In genomic region chr17:36826002-36826401, GRCm38 (mm10) we compare ENCODE assay signal across 8 mouse cellular contexts. TPM values are rescaled to one million over a fixed set of nuclear protein-coding genes. Genes with fewer than 3 reads are reported as not detected.
DNase-seq lines count a peak whose midpoint lies in the region; ATAC-seq lines count a peak whose summit lies in the region.
"Not testable (repeated sequence)": the region's sequence is repeated elsewhere in the genome, so short reads cannot be mapped to it uniquely, and the experiment has no call there.

No protein-coding gene starts in this region.

- H3K4me3 ChIP-seq in embryonic facial prominence, embryonic 11.5 days (ENCODE audit: low read depth, low read length); midbrain, embryonic 10.5 days: not testable (repeated sequence)

- peak; percentile 82 for DNase-seq in adrenal gland, adult 2 months
- DNase-seq in embryonic facial prominence, embryonic 11.5 days (ENCODE audit: low spot score): peak; percentile 76
- peak; percentile 84 for DNase-seq in kidney, adult 18-20 months
- DNase-seq in left cerebral cortex, postnatal 36 days (ENCODE audit: low spot score in 2 of 2): peak; percentile 81 to 84
- peak; percentile 46 for DNase-seq in midbrain, embryonic 10.5 days (ENCODE audit: low spot score)
- peak; percentile 82 for DNase-seq in right cerebral cortex, postnatal 4 days
- DNase-seq in urinary bladder, postnatal 4 days (ENCODE audit: low spot score in 2 of 2): peak; percentile 68 to 86

- not testable (repeated sequence) for ATAC-seq in embryonic facial prominence, embryonic 11.5 days (replicated peaks; ENCODE audit: insufficient number of reproducible peaks, low FRiP score, low TSS enrichment, low read depth)
- ATAC-seq in granulocyte monocyte progenitor cell, adult 5-6 weeks (replicated peaks; ENCODE audit: poor library complexity, severe bottlenecking): peak; percentile 87

- H3K9ac ChIP-seq in embryonic facial prominence, embryonic 11.5 days (replicated peaks; ENCODE audit: low read length): not testable (repeated sequence)

- not testable (repeated sequence) for H3K36me3 ChIP-seq in embryonic facial prominence, embryonic 11.5 days (replicated peaks; ENCODE audit: control insufficient read depth, insufficient read depth, low read depth, low read length); midbrain, embryonic 10.5 days

- H3K27ac ChIP-seq in embryonic facial prominence, embryonic 11.5 days (replicated peaks; ENCODE audit: low read depth, low read length); midbrain, embryonic 10.5 days (replicated peaks): not testable (repeated sequence)

- not testable (repeated sequence) for H3K4me1 ChIP-seq in embryonic facial prominence, embryonic 11.5 days (ENCODE audit: control insufficient read depth, insufficient read depth, low read length); midbrain, embryonic 10.5 days

- 23% methylated on average over 5 of the region's 5 CpGs for WGBS in embryonic facial prominence, embryonic 11.5 days
- 15% methylated on average over 5 of the region's 5 CpGs for WGBS in midbrain, embryonic 10.5 days

- not testable (repeated sequence) for H3K9me3 ChIP-seq in embryonic facial prominence, embryonic 11.5 days (replicated peaks; ENCODE audit: control insufficient read depth, low read length); midbrain, embryonic 10.5 days (replicated peaks)

- H3K27me3 ChIP-seq in embryonic facial prominence, embryonic 11.5 days (ENCODE audit: control insufficient read depth, insufficient read depth, low read length); midbrain, embryonic 10.5 days (ENCODE audit: low read depth, poor library complexity, severe bottlenecking): not testable (repeated sequence)

- intact Hi-C loops in left cerebral cortex, postnatal 36 days (cut with DNase I): not testable (repeated sequence)

- H3K4me2 ChIP-seq in embryonic facial prominence, embryonic 11.5 days (ENCODE audit: low read depth, low read length): not testable (repeated sequence)

RNA-seq across cellular contexts. Expression of gene Trim26, which starts 10.9 kb away (rescaled TPM):
- total RNA-seq in adrenal gland, adult 2 months (2021): 10 to 100 TPM; 49.1 to 54.6 TPM
- polyA plus RNA-seq in adrenal gland, adult 2 months (2012; rRNA removed): 38.8 and 40.9 TPM in 2 replicates
- polyA plus RNA-seq in embryonic facial prominence, embryonic 11.5 days (2014; fragmentation: Nextera tagmentation; extraction: Ambion mirVana): 36.0 and 38.2 TPM in 2 replicates
- total RNA-seq in granulocyte monocyte progenitor cell, adult 5-6 weeks (2014; fragmentation: Nextera tagmentation): 16.1 and 25.1 TPM in 2 replicates
- total RNA-seq in granulocyte monocyte progenitor cell, adult 5-6 weeks (2017): 8.4 and 11.9 TPM in 2 replicates
- 10 to 100 TPM; 18.1 to 20.4 TPM for total RNA-seq in left cerebral cortex, postnatal 36 days (2021)
- 46.0 and 48.5 TPM in 2 replicates for polyA plus RNA-seq in midbrain, embryonic 10.5 days (2016; fragmentation: Nextera tagmentation; extraction: Ambion mirVana)

RNA-seq across cellular contexts. Expression of gene H2-M10.6, which starts 14.0 kb away (rescaled TPM):
- total RNA-seq in adrenal gland, adult 2 months (2021): not detected
- polyA plus RNA-seq in adrenal gland, adult 2 months (2012; rRNA removed): not detected in 2 replicates
- not detected in 2 replicates for polyA plus RNA-seq in embryonic facial prominence, embryonic 11.5 days (2014; fragmentation: Nextera tagmentation; extraction: Ambion mirVana)
- total RNA-seq in granulocyte monocyte progenitor cell, adult 5-6 weeks (2014; fragmentation: Nextera tagmentation): not detected in 2 replicates
- not detected in 2 replicates for total RNA-seq in granulocyte monocyte progenitor cell, adult 5-6 weeks (2017)
- not detected for total RNA-seq in left cerebral cortex, postnatal 36 days (2021)
- not detected in 2 replicates for polyA plus RNA-seq in midbrain, embryonic 10.5 days (2016; fragmentation: Nextera tagmentation; extraction: Ambion mirVana)

RNA-seq across cellular contexts. Expression of gene Trim15, which starts 41.0 kb away (rescaled TPM):
- not detected for total RNA-seq in adrenal gland, adult 2 months (2021)
- polyA plus RNA-seq in adrenal gland, adult 2 months (2012; rRNA removed): not detected in 2 replicates
- 0.25 and 0.39 TPM in 2 replicates for polyA plus RNA-seq in embryonic facial prominence, embryonic 11.5 days (2014; fragmentation: Nextera tagmentation; extraction: Ambion mirVana)
- total RNA-seq in granulocyte monocyte progenitor cell, adult 5-6 weeks (2014; fragmentation: Nextera tagmentation): not detected in 2 replicates
- total RNA-seq in granulocyte monocyte progenitor cell, adult 5-6 weeks (2017): not detected in 2 replicates
- not detected for total RNA-seq in left cerebral cortex, postnatal 36 days (2021)
- 0.27 and 0.45 TPM in 2 replicates for polyA plus RNA-seq in midbrain, embryonic 10.5 days (2016; fragmentation: Nextera tagmentation; extraction: Ambion mirVana)

RNA-seq across cellular contexts. Expression of gene Trim10, which starts 43.4 kb away (rescaled TPM):
- under 1 TPM; 0.12 to 0.14 TPM for total RNA-seq in adrenal gland, adult 2 months (2021)
- polyA plus RNA-seq in adrenal gland, adult 2 months (2012; rRNA removed): 0.04 TPM in 1 of 2 replicates, not detected in the other
- 5.9 and 7.4 TPM in 2 replicates for polyA plus RNA-seq in embryonic facial prominence, embryonic 11.5 days (2014; fragmentation: Nextera tagmentation; extraction: Ambion mirVana)
- not detected in 2 replicates for total RNA-seq in granulocyte monocyte progenitor cell, adult 5-6 weeks (2014; fragmentation: Nextera tagmentation)
- 0.39 TPM in 1 of 2 replicates, not detected in the other for total RNA-seq in granulocyte monocyte progenitor cell, adult 5-6 weeks (2017)
- not detected for total RNA-seq in left cerebral cortex, postnatal 36 days (2021)
- 6.2 and 7.4 TPM in 2 replicates for polyA plus RNA-seq in midbrain, embryonic 10.5 days (2016; fragmentation: Nextera tagmentation; extraction: Ambion mirVana)

RNA-seq across cellular contexts. Expression of gene H2-M10.5, which starts 53.3 kb away (rescaled TPM):
- total RNA-seq in adrenal gland, adult 2 months (2021): not detected
- polyA plus RNA-seq in adrenal gland, adult 2 months (2012; rRNA removed): not detected in 2 replicates
- polyA plus RNA-seq in embryonic facial prominence, embryonic 11.5 days (2014; fragmentation: Nextera tagmentation; extraction: Ambion mirVana): not detected in 2 replicates
- total RNA-seq in granulocyte monocyte progenitor cell, adult 5-6 weeks (2014; fragmentation: Nextera tagmentation): not detected in 2 replicates
- not detected in 2 replicates for total RNA-seq in granulocyte monocyte progenitor cell, adult 5-6 weeks (2017)
- not detected for total RNA-seq in left cerebral cortex, postnatal 36 days (2021)
- not detected in 2 replicates for polyA plus RNA-seq in midbrain, embryonic 10.5 days (2016; fragmentation: Nextera tagmentation; extraction: Ambion mirVana)
